ENCODE assay signal across 9 mouse cellular contexts in genomic region chr6:92803213-92803612, GRCm38 (mm10). TPM values are rescaled to one million over a fixed set of nuclear protein-coding genes. Genes with fewer than 3 reads are reported as not detected.
DNase-seq lines count a peak whose midpoint lies in the region; ATAC-seq and TF ChIP-seq lines count a peak whose summit lies in the region.
"Had no signal": no experiment of that assay in that cellular context is flagged by ENCODE, and none has a peak within 500 bp of the region (broad histone marks: within the 10 kb centered on the region; RNA-seq: fewer than 3 reads in every experiment).

No protein-coding gene starts in this region.

- H3K27me3 ChIP-seq in liver, adult 2 months (ENCODE audit: control insufficient read depth, insufficient read depth, low read length): no peaks in the 10 kb centered on the region
- no peaks in the 10 kb centered on the region for H3K27me3 ChIP-seq in liver, postnatal 0 days (ENCODE audit: insufficient read depth, low read length)
- H3K27me3 ChIP-seq in neural tube, embryonic 15.5 days (replicated peaks): no peaks in the 10 kb centered on the region

- H3K79me2 ChIP-seq in liver, adult 2 months (ENCODE audit: control insufficient read depth, insufficient read depth, low read length): no peaks in the 10 kb centered on the region

- H3K4me1 ChIP-seq in liver, adult 2 months (ENCODE audit: control insufficient read depth, insufficient read depth, low read length): no peaks in the 10 kb centered on the region
- H3K4me1 ChIP-seq in liver, postnatal 0 days (ENCODE audit: insufficient read depth): no peaks in the 10 kb centered on the region
- 0 out of 2 replicates have a peak, but pooled peaks cover 9% of the 10 kb centered on the region for H3K4me1 ChIP-seq in neural tube, embryonic 15.5 days

- DNase-seq in adrenal gland, postnatal 14 days: peak; percentile 25
- no peak for DNase-seq in adrenal gland, postnatal 36 days
- DNase-seq in liver, adult 2 months (ENCODE audit: extremely low read depth, low read depth, low spot score): peak; percentile 24
- DNase-seq in liver, postnatal 0 days: no peak
- peak; percentile 53 to 68 for DNase-seq in heart, postnatal 14 days
- DNase-seq in right cerebral cortex, postnatal 25 days: no peak
- DNase-seq in adrenal gland, adult 8-10 months: no peak

- no peak overlapping the region for H3K27ac ChIP-seq in liver, adult 2 months (replicated peaks; ENCODE audit: insufficient read depth, low read depth, low read length)
- no peak overlapping the region for H3K27ac ChIP-seq in liver, postnatal 0 days (ENCODE audit: low read depth)
- no peak overlapping the region; the same call in 1 of the 2 replicates for H3K27ac ChIP-seq in neural tube, embryonic 15.5 days (replicated peaks)

- 77% methylated on average over 6 of the region's 6 CpGs for WGBS in liver, adult 2 months
- WGBS in liver, postnatal 0 days (ENCODE audit: insufficient replicate concordance): 66% methylated on average over 6 of the region's 6 CpGs
- 41% methylated on average over 6 of the region's 6 CpGs for WGBS in neural tube, embryonic 15.5 days

- H3K9ac ChIP-seq in liver, adult 2 months (ENCODE audit: low read depth, low read length): no peak overlapping the region
- no peak overlapping the region for H3K9ac ChIP-seq in liver, postnatal 0 days (replicated peaks)
- no peak overlapping the region for H3K9ac ChIP-seq in neural tube, embryonic 15.5 days (replicated peaks)

- no peak overlapping the region for H3K4me2 ChIP-seq in liver, postnatal 0 days (ENCODE audit: low read depth, low read length)
- no peak overlapping the region for H3K4me2 ChIP-seq in neural tube, embryonic 15.5 days

- TF ChIP-seq EP300 in liver, postnatal 0 days (IDR thresholded peaks at IDR 0.05; ENCODE audit: low read depth): no peak

- intact Hi-C loops in heart, postnatal 14 days (cut with DNase I): loop anchor here (5.0 kb wide), 1 partner anchor 139 kb away; the partner anchor contains the start of gene Adamts9

- no peaks in the 10 kb centered on the region for H3K36me3 ChIP-seq in liver, adult 2 months (ENCODE audit: control insufficient read depth, insufficient read depth, low read length)
- H3K36me3 ChIP-seq in liver, postnatal 0 days (replicated peaks; ENCODE audit: insufficient read depth, low read length): no peaks in the 10 kb centered on the region
- no peaks in the 10 kb centered on the region for H3K36me3 ChIP-seq in neural tube, embryonic 15.5 days

- H3K4me3 ChIP-seq in liver, adult 2 months (ENCODE audit: insufficient read depth, low read depth, low read length): no peak overlapping the region
- H3K4me3 ChIP-seq in liver, postnatal 0 days (ENCODE audit: low read depth, low read length): no peak overlapping the region
- no peak overlapping the region for H3K4me3 ChIP-seq in neural tube, embryonic 15.5 days (replicated peaks)

- no peak for ATAC-seq in liver, postnatal 0 days
- peak; percentile 50 for ATAC-seq in neural tube, embryonic 15.5 days (ENCODE audit: low FRiP score)

- H3K9me3 ChIP-seq in liver, postnatal 0 days (ENCODE audit: low read length): no peaks in the 10 kb centered on the region
- H3K9me3 ChIP-seq in neural tube, embryonic 15.5 days (replicated peaks): no peaks in the 10 kb centered on the region

- no peak for TF ChIP-seq CTCF in liver, adult 2 months (IDR thresholded peaks at IDR 0.05; ENCODE audit: low read depth, low read length)
- no peak for TF ChIP-seq CTCF in liver, postnatal 0 days (IDR thresholded peaks at IDR 0.05; ENCODE audit: low read depth)

- no peak for TF ChIP-seq POLR2A in liver, adult 2 months (IDR thresholded peaks at IDR 0.05; ENCODE audit: extremely low read depth, insufficient read depth, low read length)

RNA-seq across cellular contexts. Expression of gene A730049H05Rik, which starts 13.1 kb away (rescaled TPM):
- 2.7 and 2.8 TPM in 2 replicates for total RNA-seq in adrenal gland, postnatal 14 days (2021)
- 1 to 10 TPM; 3.4 to 4.6 TPM for total RNA-seq in adrenal gland, postnatal 36 days (2021)
- not detected in 2 replicates for total RNA-seq in liver, adult 2 months (2014; rRNA removed)
- polyA plus RNA-seq in liver, adult 2 months (2012; rRNA removed): not detected in 2 replicates
- not detected in 2 replicates for polyA plus RNA-seq in liver, postnatal 0 days (2015; fragmentation: Nextera tagmentation; extraction: Ambion mirVana)
- total RNA-seq in heart, postnatal 14 days (2021): under 1 TPM; 0.12 to 0.22 TPM
- polyA plus RNA-seq in neural tube, embryonic 15.5 days (2015; fragmentation: Nextera tagmentation; extraction: Ambion mirVana): 0.36 and 0.68 TPM in 2 replicates
- 1 to 10 TPM; 1.9 to 7.0 (median 2.4) TPM for total RNA-seq in adrenal gland, adult 8-10 months (2022)
- total RNA-seq: left cerebral cortex, postnatal 14 days had no signal

Comparison
In these comparisons a context has a peak if more than half of its experiments do, and no peak if none do; other contexts are left out.
1. DNase-seq: peak in adrenal gland, postnatal 14 days (single experiment), liver, adult 2 months (single experiment) and heart, postnatal 14 days (2 of 2); none in adrenal gland, postnatal 36 days (0 of 2), liver, postnatal 0 days (single experiment), right cerebral cortex, postnatal 25 days (single experiment) and adrenal gland, adult 8-10 months (single experiment).